Mouse (Mus musculus): ENCODE measurements around the gene Vmn1r100.
"Not testable (repeated sequence)": the region's sequence is repeated elsewhere in the genome, so short reads cannot be mapped to it uniquely, and the experiment has no call there.

Vmn1r100 gene

GRCm38 (mm10) chr7:20417642-20418041 lies at the start of gene Vmn1r100:
Gene Vmn1r100, plus strand, starts transcription at chr7:20417942.
- not testable (repeated sequence) for DNase-seq (ENCODE audit: low read depth, low spot score)

DNA sequence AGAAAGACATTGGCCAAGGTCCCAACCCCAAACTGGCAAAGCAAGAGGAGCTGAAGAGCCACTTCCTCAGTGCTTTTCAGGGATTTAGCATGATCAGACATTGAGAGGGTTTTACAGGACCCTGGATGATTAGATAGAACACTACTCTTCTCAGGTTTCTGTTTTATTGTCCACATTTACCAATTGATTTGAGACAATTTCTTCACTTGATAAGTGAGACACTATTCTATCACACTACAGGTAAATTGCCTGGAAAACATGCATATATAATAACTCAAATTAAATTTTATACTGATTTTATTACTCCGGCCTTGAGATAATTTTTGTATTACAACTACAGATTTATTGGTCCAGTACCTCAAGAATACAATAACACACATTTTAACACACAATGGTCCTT lies 42.4 kb upstream of the Vmn1r100 start, which contains the start of gene Gm5728:
Gene Gm5728, minus strand, starts transcription at position 101 of the 400 bp plus-strand sequence.
- not testable (repeated sequence) for DNase-seq (ENCODE audit: low read depth, low spot score)

- not testable (repeated sequence) for DNase-seq (ENCODE audit: low read depth, low spot score)
Measured at GRCm38 (mm10) chr7:20442493-20442892, 24.8 kb downstream of the Vmn1r100 start, which contains the start of gene Vmn1r101. Gene Vmn1r101, minus strand, starts transcription at chr7:20442593.
